Comparison of ENCODE assay signal across 23 mouse cellular contexts in genomic region chr7:128100742-128101357, GRCm38 (mm10). TPM values are rescaled to one million over a fixed set of nuclear protein-coding genes. Genes with fewer than 3 reads are reported as not detected.
DNase-seq lines count a peak whose midpoint lies in the region; ATAC-seq and TF ChIP-seq lines count a peak whose summit lies in the region.
"Had no signal": no experiment of that assay in that cellular context is flagged by ENCODE, and none has a peak within 500 bp of the region (broad histone marks: within the 10 kb centered on the region; RNA-seq: fewer than 3 reads in every experiment).

No protein-coding gene starts in this region.

- no peak overlapping the region for H3K4me2 ChIP-seq in CH12.LX (ENCODE audit: insufficient read depth, low read depth, poor library complexity, severe bottlenecking)
- H3K4me2 ChIP-seq in stomach, postnatal 0 days (replicated peaks; ENCODE audit: low read depth), result no peak overlapping the region
- H3K4me2 ChIP-seq: forebrain, embryonic 13.5 days; hindbrain, embryonic 12.5 days had no signal

- intact Hi-C loops in left cerebral cortex, postnatal 10 days (cut with DNase I), result no loop called here

- peak; percentile 17 for DNase-seq in CD4-positive, CD25-positive, alpha-beta regulatory T cell, adult 2 months (ENCODE audit: low read depth, low spot score)
- no peak for DNase-seq in layer of hippocampus, adult 2 months (ENCODE audit: low spot score in 2 of 2)
- DNase-seq in layer of hippocampus, adult 11-12 months (ENCODE audit: low spot score), result no peak
- DNase-seq in CH12.LX (ENCODE audit: extremely low read depth), result peak; percentile 86
- DNase-seq in stomach, postnatal 0 days (ENCODE audit: low spot score), result no peak
- no peak for DNase-seq in left cerebral cortex, postnatal 10 days (ENCODE audit: extremely low spot score in 1 of 2, low spot score in 2 of 2)
- DNase-seq: adrenal gland, adult 2 months; adrenal gland, postnatal 25 days; cerebellum, adult 18-20 months; cerebellum, adult 9-11 months; cerebellum, postnatal 36 days; forebrain, postnatal 0 days; gastrocnemius, postnatal 10 days; heart, postnatal 10 days; heart, postnatal 4 days had no signal

- peak; percentile 69 for TF ChIP-seq RAD21 in CH12.LX (IDR thresholded peaks at IDR 0.05; ENCODE audit: low read depth, low read length)

- no peak for TF ChIP-seq POLR2A in CH12.LX (IDR thresholded peaks at IDR 0.05; ENCODE audit: low read depth, low read length)

- dilution Hi-C loops in CH12.LX (cut with MboI; ENCODE audit: extremely low pct_ligation_motif_present, extremely low pct_unique_long_range_greater_than_20kb, low sequenced_read_pairs), result no loop called here

- H3K36me3 ChIP-seq in CH12.LX (replicated peaks in 1 of 2; ENCODE audit: control insufficient read depth in 1 of 2, insufficient read depth in 1 of 2, low read length in 1 of 2), result no peaks in the 10 kb centered on the region
- no peaks in the 10 kb centered on the region for H3K36me3 ChIP-seq in stomach, postnatal 0 days (ENCODE audit: control insufficient read depth, insufficient read depth, low read length)
- H3K36me3 ChIP-seq: hindbrain, embryonic 12.5 days had no signal

- H3K4me1 ChIP-seq in CH12.LX (ENCODE audit: control insufficient read depth in 1 of 2, insufficient read depth in 2 of 2), result peaks cover 6 to 26% of the 10 kb centered on the region in 2 experiments; a peak in 3 of 4 replicates
- no peaks in the 10 kb centered on the region for H3K4me1 ChIP-seq in stomach, postnatal 0 days (replicated peaks; ENCODE audit: control insufficient read depth, insufficient read depth)
- H3K4me1 ChIP-seq: forebrain, embryonic 13.5 days; hindbrain, embryonic 12.5 days had no signal

- H3K9ac ChIP-seq in CH12.LX (ENCODE audit: insufficient read depth, low read depth), result no peak overlapping the region
- H3K9ac ChIP-seq in stomach, postnatal 0 days (ENCODE audit: low read length), result no peak overlapping the region
- H3K9ac ChIP-seq: forebrain, embryonic 13.5 days; forebrain, postnatal 0 days; hindbrain, embryonic 12.5 days had no signal

- H3K9me3 ChIP-seq in CH12.LX (replicated peaks; ENCODE audit: low read length), result no peaks in the 10 kb centered on the region
- no peaks in the 10 kb centered on the region for H3K9me3 ChIP-seq in stomach, postnatal 0 days (ENCODE audit: control insufficient read depth, low read length)
- H3K9me3 ChIP-seq: forebrain, embryonic 13.5 days; hindbrain, embryonic 12.5 days had no signal

- H3K4me3 ChIP-seq in layer of hippocampus, adult 2 months, result no peak overlapping the region
- no peak overlapping the region for H3K4me3 ChIP-seq in CH12.LX (replicated peaks in 1 of 3; ENCODE audit: low read depth in 2 of 3, low read length in 2 of 3, poor library complexity in 1 of 3)
- no peak overlapping the region for H3K4me3 ChIP-seq in stomach, postnatal 0 days (ENCODE audit: low read depth, low read length)
- H3K4me3 ChIP-seq: forebrain, embryonic 13.5 days; hindbrain, embryonic 12.5 days had no signal

- no peaks in the 10 kb centered on the region for H3K79me2 ChIP-seq in CH12.LX (replicated peaks; ENCODE audit: control insufficient read depth, extremely low read depth, insufficient read depth, poor library complexity, severe bottlenecking)

- in situ Hi-C loops in CH12.LX (cut with MboI; ENCODE audit: low pct_ligation_motif_present, low pct_unique_long_range_greater_than_20kb, low sequenced_read_pairs), result no loop called here

- 70% methylated on average over 2 of the region's 2 CpGs for WGBS in stomach, postnatal 0 days

- TF ChIP-seq EP300 in CH12.LX (IDR thresholded peaks at IDR 0.05; ENCODE audit: low read length), result peak; percentile 55; the same call in 1 of the 2 replicates
- no peak for TF ChIP-seq EP300 in stomach, postnatal 0 days (optimal IDR thresholded peaks at IDR 0.05)

- peak; percentile 43 for TF ChIP-seq CTCF in layer of hippocampus, adult 2 months (conservative IDR thresholded peaks at IDR 0.05)
- TF ChIP-seq CTCF in CH12.LX (conservative IDR thresholded peaks at IDR 0.05 in 1 of 2, IDR thresholded peaks at IDR 0.05 in 1 of 2; ENCODE audit: low read depth in 2 of 2, low read length in 2 of 2), result peak in 1 of 2 experiments; percentile 66; a peak in 2 of 4 replicates
- peak; percentile 17; the same call in 1 of the 2 replicates for TF ChIP-seq CTCF in stomach, postnatal 0 days (IDR thresholded peaks at IDR 0.05; ENCODE audit: low read depth)

- H3K27me3 ChIP-seq in CH12.LX (replicated peaks), result peaks cover 35% of the 10 kb centered on the region
- H3K27me3 ChIP-seq in stomach, postnatal 0 days (ENCODE audit: control insufficient read depth, insufficient read depth, low read length), result no peaks in the 10 kb centered on the region
- H3K27me3 ChIP-seq: forebrain, embryonic 13.5 days; hindbrain, embryonic 12.5 days had no signal

- H3K27ac ChIP-seq in layer of hippocampus, adult 2 months, result no peak overlapping the region
- no peak overlapping the region for H3K27ac ChIP-seq in CH12.LX (ENCODE audit: insufficient read depth, low read depth)
- H3K27ac ChIP-seq in stomach, postnatal 0 days (replicated peaks), result no peak overlapping the region
- H3K27ac ChIP-seq: forebrain, embryonic 13.5 days; hindbrain, embryonic 12.5 days had no signal

- no peak for ATAC-seq in CD4-positive, CD25-positive, alpha-beta regulatory T cell, adult 4 months
- no peak for ATAC-seq in stomach, postnatal 0 days (ENCODE audit: low FRiP score, low TSS enrichment)
- ATAC-seq: forebrain, embryonic 13.5 days; forebrain, postnatal 0 days; hindbrain, embryonic 16.5 days had no signal

TF ChIP-seq in CH12.LX, 34 proteins besides CTCF, POLR2A, EP300 and RAD21 (continues in another document):
- TF ChIP-seq SIN3A (IDR thresholded peaks at IDR 0.05; ENCODE audit: low read length) (peak; percentile 58), JUND (conservative IDR thresholded peaks at IDR 0.05; ENCODE audit: low read depth, low read length) (peak; percentile 35; the same call in 1 of the 2 replicates), MXI1 (IDR thresholded peaks at IDR 0.05; ENCODE audit: low read depth, low read length) (no peak), BHLHE40 (IDR thresholded peaks at IDR 0.05; ENCODE audit: low read depth, low read length) (peak; percentile 91), ZC3H11A (IDR thresholded peaks at IDR 0.05; ENCODE audit: low read depth, low read length) (no peak), KAT2A (IDR thresholded peaks at IDR 0.05; ENCODE audit: insufficient replicate concordance, low read length) (no peak), UBTF (IDR thresholded peaks at IDR 0.05; ENCODE audit: low read depth, low read length) (no peak), CHD1 (IDR thresholded peaks at IDR 0.05; ENCODE audit: low read depth, low read length) (no peak), ELF1 (IDR thresholded peaks at IDR 0.05; ENCODE audit: low read depth, low read length) (no peak), SMC3 (IDR thresholded peaks at IDR 0.05; ENCODE audit: low read depth, low read length) (peak; percentile 47; the same call in 1 of the 2 replicates), IRF4 (IDR thresholded peaks at IDR 0.05; ENCODE audit: low read depth, low read length) (peak; percentile 23; the same call in 1 of the 2 replicates), PAX5 (IDR thresholded peaks at IDR 0.05; ENCODE audit: low read length) (no peak), E2F4 (IDR thresholded peaks at IDR 0.05; ENCODE audit: insufficient replicate concordance, low read depth, low read length) (0 out of 2 replicates have a peak, but pooled peaks have one; percentile 16), POLR2AphosphoS2 (IDR thresholded peaks at IDR 0.05; ENCODE audit: low read depth, low read length) (no peak), USF2 (conservative IDR thresholded peaks at IDR 0.05; ENCODE audit: low read depth, low read length) (no peak), MAFK (IDR thresholded peaks at IDR 0.05; ENCODE audit: insufficient replicate concordance, low read length) (peak; percentile 77; the same call in 1 of the 2 replicates), ZNF384 (IDR thresholded peaks at IDR 0.05; ENCODE audit: low read depth, low read length) (peak; percentile 14; the same call in 1 of the 2 replicates), MAX (IDR thresholded peaks at IDR 0.05; ENCODE audit: low read length) (no peak)

RNA-seq across cellular contexts. Expression of gene Itgax, which starts 28.5 kb away (rescaled TPM):
- polyA plus RNA-seq in CD4-positive, CD25-positive, alpha-beta regulatory T cell, adult 4 months (2017; shearing (Covaris generic)), result not detected
- under 1 TPM in 1 of 2 experiments, not detected in 1; 0.10 TPM for total RNA-seq in layer of hippocampus, adult 2 months (2021)
- total RNA-seq in CH12.LX (2012; rRNA removed) (0.17 and 0.21 TPM in 2 replicates), CH12.LX (2014; rRNA removed) (0.26 and 0.51 TPM in 2 replicates)
- polyA plus RNA-seq in CH12.LX (2012; ENCODE audit: insufficient read length, low read depth), result 0.93 and 0.99 TPM in 2 replicates
- 0.19 and 0.22 TPM in 2 replicates for polyA plus RNA-seq in stomach, postnatal 0 days (2015; fragmentation: Nextera tagmentation; extraction: Ambion mirVana)
- total RNA-seq in left cerebral cortex, postnatal 10 days (2021), result under 1 TPM in 1 of 2 experiments, not detected in 1; 0.30 TPM

RNA-seq across cellular contexts. Expression of gene Gm49368, which starts 38.4 kb away (rescaled TPM):
- not detected for polyA plus RNA-seq in CD4-positive, CD25-positive, alpha-beta regulatory T cell, adult 4 months (2017; shearing (Covaris generic))
- total RNA-seq in layer of hippocampus, adult 2 months (2021), result not detected
- total RNA-seq in CH12.LX (2012; rRNA removed) (not detected in 2 replicates), CH12.LX (2014; rRNA removed) (not detected in 2 replicates)
- not detected in 2 replicates for polyA plus RNA-seq in CH12.LX (2012; ENCODE audit: insufficient read length, low read depth)
- not detected in 2 replicates for polyA plus RNA-seq in stomach, postnatal 0 days (2015; fragmentation: Nextera tagmentation; extraction: Ambion mirVana)
- under 1 TPM in 1 of 2 experiments, not detected in 1; 0.09 TPM for total RNA-seq in left cerebral cortex, postnatal 10 days (2021)
- total RNA-seq: adrenal gland, adult 2 months; adrenal gland, postnatal 25 days; forebrain, postnatal 0 days; gastrocnemius, postnatal 10 days; gastrocnemius, postnatal 4 days; heart, postnatal 10 days; heart, postnatal 4 days had no signal
- polyA plus RNA-seq: adrenal gland, adult 2 months; embryonic facial prominence, embryonic 14.5 days; forebrain, embryonic 13.5 days; forebrain, postnatal 0 days; heart, embryonic 14.5 days; hindbrain, embryonic 12.5 days; hindbrain, embryonic 16.5 days had no signal

RNA-seq across cellular contexts. Expression of gene Itgam, which starts 38.4 kb away (rescaled TPM):
- under 1 TPM; 0.56 to 0.70 TPM for polyA plus RNA-seq in CD4-positive, CD25-positive, alpha-beta regulatory T cell, adult 4 months (2017; shearing (Covaris generic))
- 10 to 100 TPM; 10.1 to 10.6 TPM for total RNA-seq in layer of hippocampus, adult 2 months (2021)
- total RNA-seq in CH12.LX (2012; rRNA removed) (0.13 TPM in 2 replicates), CH12.LX (2014; rRNA removed) (0.48 and 0.50 TPM in 2 replicates)
- polyA plus RNA-seq in CH12.LX (2012; ENCODE audit: insufficient read length, low read depth), result 1.1 TPM in 2 replicates
- 0.91 and 0.99 TPM in 2 replicates for polyA plus RNA-seq in stomach, postnatal 0 days (2015; fragmentation: Nextera tagmentation; extraction: Ambion mirVana)
- total RNA-seq in left cerebral cortex, postnatal 10 days (2021), result 1 to 10 TPM; 8.5 to 8.7 TPM

RNA-seq across cellular contexts. Expression of gene Itgad, which starts 53.3 kb away (rescaled TPM):
- polyA plus RNA-seq in CD4-positive, CD25-positive, alpha-beta regulatory T cell, adult 4 months (2017; shearing (Covaris generic)), result under 1 TPM in 1 of 2 experiments, not detected in 1; 0.15 TPM
- total RNA-seq in layer of hippocampus, adult 2 months (2021), result under 1 TPM; 0.29 to 0.46 TPM
- total RNA-seq in CH12.LX (2012; rRNA removed) (not detected in 2 replicates), CH12.LX (2014; rRNA removed) (not detected in 2 replicates)
- polyA plus RNA-seq in CH12.LX (2012; ENCODE audit: insufficient read length, low read depth), result not detected in 2 replicates
- polyA plus RNA-seq in stomach, postnatal 0 days (2015; fragmentation: Nextera tagmentation; extraction: Ambion mirVana), result not detected in 2 replicates
- total RNA-seq in left cerebral cortex, postnatal 10 days (2021), result under 1 TPM; 0.14 to 0.17 TPM
- total RNA-seq: adrenal gland, postnatal 25 days; gastrocnemius, postnatal 4 days; heart, postnatal 10 days had no signal
- polyA plus RNA-seq: embryonic facial prominence, embryonic 14.5 days; forebrain, embryonic 13.5 days; hindbrain, embryonic 12.5 days; hindbrain, embryonic 16.5 days; intestine, embryonic 14.5 days had no signal

Comparison
In these comparisons a context has a peak if more than half of its experiments do, and no peak if none do; other contexts are left out.
1. DNase-seq: peak in CD4-positive, CD25-positive, alpha-beta regulatory T cell, adult 2 months (single experiment) and CH12.LX (single experiment); none in layer of hippocampus, adult 2 months (0 of 2), layer of hippocampus, adult 11-12 months (single experiment), stomach, postnatal 0 days (single experiment) and left cerebral cortex, postnatal 10 days (0 of 2).
2. RNA of gene Itgam, which starts 38.4 kb away (total RNA-seq): 10.1 to 10.6 TPM in layer of hippocampus, adult 2 months and 8.5 to 8.7 TPM in left cerebral cortex, postnatal 10 days; 0.13 to 0.50 TPM in CH12.LX; every median in the first group is over 4 times any median in the second.